Mouse (Mus musculus): ENCODE measurements at regions not wholly inside any gene's neighbourhood (a gene's known extent, or its start where the extent isn't known, plus 50 kb on each side); places are given as distances from the start of the nearest gene placed in this dataset.

DNA sequence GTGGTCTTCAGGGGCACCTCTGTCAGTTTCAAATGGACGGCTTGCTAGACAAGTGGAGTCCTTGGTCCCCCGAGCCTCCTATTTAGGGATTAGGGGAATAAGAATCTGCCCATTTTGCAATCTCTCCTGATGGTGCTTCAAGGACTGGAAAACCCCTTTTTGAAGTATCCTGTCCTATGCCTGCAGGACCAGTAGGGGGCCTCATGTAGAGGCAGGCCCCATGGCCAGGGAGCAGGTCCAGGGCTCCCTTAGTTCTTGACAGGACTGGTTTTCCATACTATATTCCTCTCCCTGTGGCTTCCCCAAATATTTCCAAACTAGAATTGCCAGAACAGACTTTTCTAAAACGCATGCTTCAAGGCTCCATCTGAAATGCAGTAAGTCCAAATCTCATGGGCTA is 332.6 kb downstream of the Fut8 start:
- Histone ChIP-seq H3K4me2 (ENCODE audit: low read depth, low read length) (no peak overlapping the region), H3K27ac (ENCODE audit: low read length) (no peak overlapping the region), H3K9ac (ENCODE audit: low read length) (no peak overlapping the region), H3K9me3 (ENCODE audit: control insufficient read depth, low read length) (no peaks in the 10 kb centered on the region), H3K36me3 (ENCODE audit: control insufficient read depth, insufficient read depth, low read length) (no peaks in the 10 kb centered on the region), H3K27me3 (ENCODE audit: control insufficient read depth, insufficient read depth, low read depth, low read length) (no peaks in the 10 kb centered on the region), H3K4me3 (ENCODE audit: low read length) (no peak overlapping the region), H3K4me1 (replicated peaks; ENCODE audit: control insufficient read depth, insufficient read depth, low read length) (no peaks in the 10 kb centered on the region)
- 79% methylated on average over 3 of the region's 3 CpGs for WGBS
- no peak for ATAC-seq (ENCODE audit: low read depth)

DNA sequence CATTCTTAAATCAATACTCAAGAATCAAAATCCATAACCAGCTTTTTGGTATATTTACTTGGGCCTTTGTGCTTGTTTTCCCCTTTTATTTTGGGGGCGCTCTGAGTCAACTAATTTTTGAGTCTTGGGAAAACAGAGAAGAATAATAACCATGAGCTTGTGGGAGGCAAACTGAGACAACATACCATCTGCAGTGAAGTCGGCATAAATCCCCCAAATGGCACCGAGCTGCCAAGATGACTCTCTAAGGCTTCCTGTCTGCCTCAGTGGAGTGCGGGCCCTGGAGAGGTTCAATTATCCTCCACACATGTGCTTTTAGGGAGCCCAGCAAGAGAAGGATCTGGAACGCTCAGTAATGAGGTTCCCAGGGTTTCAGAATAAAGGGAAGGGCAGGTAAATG is 333.1 kb downstream of the Fut8 start:
- Histone ChIP-seq H3K9me3 (ENCODE audit: control insufficient read depth, low read length) (no peaks in the 10 kb centered on the region), H3K27me3 (ENCODE audit: control insufficient read depth, insufficient read depth, low read depth, low read length) (no peaks in the 10 kb centered on the region), H3K9ac (ENCODE audit: low read length) (no peak overlapping the region), H3K4me3 (ENCODE audit: low read length) (no peak overlapping the region), H3K27ac (ENCODE audit: low read length) (no peak overlapping the region), H3K36me3 (ENCODE audit: control insufficient read depth, insufficient read depth, low read length) (no peaks in the 10 kb centered on the region), H3K4me2 (ENCODE audit: low read depth, low read length) (no peak overlapping the region), H3K4me1 (replicated peaks; ENCODE audit: control insufficient read depth, insufficient read depth, low read length) (no peaks in the 10 kb centered on the region)
- ATAC-seq (ENCODE audit: low read depth) = no peak
- 83% methylated on average over 5 of the region's 5 CpGs for WGBS

DNA sequence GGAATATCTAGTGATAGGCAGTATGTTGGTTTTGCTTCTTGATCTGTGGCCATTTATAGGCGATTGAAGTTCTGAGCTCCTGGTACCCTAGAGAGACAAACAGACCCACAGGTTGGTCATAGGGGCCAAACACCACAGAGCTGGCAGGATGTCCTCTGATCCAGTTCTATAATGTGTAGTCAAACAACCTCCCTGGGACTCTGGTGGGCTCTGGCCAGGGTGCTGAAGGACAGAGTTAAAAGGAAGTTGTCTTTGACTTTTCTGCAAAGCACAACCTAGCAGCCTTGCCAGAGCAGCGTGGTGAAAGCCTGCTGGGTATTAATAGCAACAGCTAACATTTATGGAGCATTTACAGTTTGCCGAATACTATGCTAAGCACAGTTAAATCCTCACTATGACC is 337.1 kb downstream of the Fut8 start:
- no peak overlapping the region for H3K4me3 ChIP-seq (ENCODE audit: low read length)
- H3K9me3 ChIP-seq (ENCODE audit: control insufficient read depth, low read length) = no peaks in the 10 kb centered on the region
- H3K36me3 ChIP-seq (ENCODE audit: control insufficient read depth, insufficient read depth, low read length) = no peaks in the 10 kb centered on the region
- 55% methylated on average over 3 of the region's 3 CpGs for WGBS
- H3K4me2 ChIP-seq (ENCODE audit: low read depth, low read length) = no peak overlapping the region
- H3K4me1 ChIP-seq (replicated peaks; ENCODE audit: control insufficient read depth, insufficient read depth, low read length) = no peaks in the 10 kb centered on the region
- ATAC-seq (ENCODE audit: low read depth) = no peak
- no peak overlapping the region for H3K9ac ChIP-seq (ENCODE audit: low read length)
- no peak overlapping the region for H3K27ac ChIP-seq (ENCODE audit: low read length)
- no peaks in the 10 kb centered on the region for H3K27me3 ChIP-seq (ENCODE audit: control insufficient read depth, insufficient read depth, low read depth, low read length)

DNA sequence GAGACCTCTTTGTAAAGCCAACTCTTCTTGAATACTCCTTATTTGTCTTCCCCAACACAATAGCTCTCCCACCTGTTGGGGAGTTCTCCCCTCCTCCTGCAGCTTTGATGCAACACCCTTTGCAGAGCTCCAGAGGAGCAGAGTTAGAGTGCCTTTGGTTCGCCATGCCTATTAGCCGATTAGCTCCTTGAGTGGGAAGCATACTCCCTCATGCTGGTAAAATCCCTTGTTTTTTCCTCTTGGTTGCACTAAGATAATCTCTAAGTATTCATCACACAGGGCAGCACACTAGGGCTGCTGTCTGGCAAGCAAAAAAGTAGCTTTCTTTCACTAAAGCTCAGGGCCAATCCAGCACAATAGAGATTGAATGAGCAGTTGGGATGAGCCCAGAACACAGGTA is 350.4 kb downstream of the Fut8 start:
- no peak overlapping the region for H3K9ac ChIP-seq (ENCODE audit: low read length)
- no peaks in the 10 kb centered on the region for H3K36me3 ChIP-seq (ENCODE audit: control insufficient read depth, insufficient read depth, low read length)
- no peaks in the 10 kb centered on the region for H3K9me3 ChIP-seq (ENCODE audit: control insufficient read depth, low read length)
- no peaks in the 10 kb centered on the region for H3K27me3 ChIP-seq (ENCODE audit: control insufficient read depth, insufficient read depth, low read depth, low read length)
- WGBS = 72% methylated on average over 2 of the region's 2 CpGs
- no peak for ATAC-seq (ENCODE audit: low read depth)
- no peak overlapping the region for H3K27ac ChIP-seq (ENCODE audit: low read length)
- no peak overlapping the region for H3K4me2 ChIP-seq (ENCODE audit: low read depth, low read length)
- H3K4me1 ChIP-seq (replicated peaks; ENCODE audit: control insufficient read depth, insufficient read depth, low read length) = no peaks in the 10 kb centered on the region
- no peak overlapping the region for H3K4me3 ChIP-seq (ENCODE audit: low read length)

DNA sequence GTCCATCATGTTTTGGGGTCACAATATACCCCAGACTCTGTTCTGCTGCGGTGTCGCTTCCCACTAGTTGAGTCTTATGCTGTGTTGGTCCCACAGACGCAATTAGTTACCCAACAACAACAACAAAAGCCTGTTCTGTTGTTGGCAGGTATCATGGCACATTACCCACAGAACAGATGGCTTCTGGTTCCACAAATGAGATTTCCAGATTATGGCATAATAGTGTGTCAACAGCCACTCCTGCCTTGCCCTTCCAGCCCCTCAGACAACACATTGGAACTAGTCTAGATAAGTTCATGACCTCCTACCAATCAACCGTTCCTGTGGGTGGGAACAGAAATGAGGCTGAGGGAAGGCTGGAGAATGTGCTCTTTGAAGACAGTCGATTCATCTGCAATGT is 351.5 kb downstream of the Fut8 start:
- H3K4me1 ChIP-seq (replicated peaks; ENCODE audit: control insufficient read depth, insufficient read depth, low read length) = no peaks in the 10 kb centered on the region
- H3K27me3 ChIP-seq (ENCODE audit: control insufficient read depth, insufficient read depth, low read depth, low read length) = no peaks in the 10 kb centered on the region
- no peak overlapping the region for H3K27ac ChIP-seq (ENCODE audit: low read length)
- H3K4me2 ChIP-seq (ENCODE audit: low read depth, low read length) = no peak overlapping the region
- H3K4me3 ChIP-seq (ENCODE audit: low read length) = no peak overlapping the region
- 61% methylated on average over 5 of the region's 5 CpGs for WGBS
- H3K9me3 ChIP-seq (ENCODE audit: control insufficient read depth, low read length) = no peaks in the 10 kb centered on the region
- no peak overlapping the region for H3K9ac ChIP-seq (ENCODE audit: low read length)
- no peak for ATAC-seq (ENCODE audit: low read depth)
- no peaks in the 10 kb centered on the region for H3K36me3 ChIP-seq (ENCODE audit: control insufficient read depth, insufficient read depth, low read length)

DNA sequence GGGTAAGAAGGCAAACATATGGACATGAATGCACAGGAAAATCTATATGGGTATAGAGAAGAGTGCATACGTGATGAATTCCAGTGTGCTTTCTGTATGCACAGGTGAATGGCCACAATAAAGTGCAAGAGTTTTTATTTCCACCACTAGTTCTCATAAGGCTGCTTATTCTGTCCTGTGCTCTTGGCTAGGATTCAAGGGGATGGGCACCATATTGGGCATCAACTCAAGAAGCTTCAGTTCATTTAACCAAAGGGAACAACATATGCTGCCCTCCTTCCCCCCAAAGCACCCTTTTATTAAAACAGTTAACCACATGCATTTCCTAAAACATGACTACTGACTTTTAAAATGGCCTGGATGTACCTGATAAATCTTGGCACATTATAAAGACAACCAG is 356.2 kb downstream of the Fut8 start:
- H3K9ac ChIP-seq (ENCODE audit: low read length) = no peak overlapping the region
- no peaks in the 10 kb centered on the region for H3K27me3 ChIP-seq (ENCODE audit: control insufficient read depth, insufficient read depth, low read depth, low read length)
- no peaks in the 10 kb centered on the region for H3K9me3 ChIP-seq (ENCODE audit: control insufficient read depth, low read length)
- H3K4me3 ChIP-seq (ENCODE audit: low read length) = no peak overlapping the region
- 82% methylated on average over 1 of the region's 1 CpGs for WGBS
- H3K4me1 ChIP-seq (replicated peaks; ENCODE audit: control insufficient read depth, insufficient read depth, low read length) = no peaks in the 10 kb centered on the region; the same call in 1 of the 2 replicates
- H3K27ac ChIP-seq (ENCODE audit: low read length) = no peak overlapping the region
- no peak for ATAC-seq (ENCODE audit: low read depth)
- H3K4me2 ChIP-seq (ENCODE audit: low read depth, low read length) = no peak overlapping the region
- no peaks in the 10 kb centered on the region for H3K36me3 ChIP-seq (ENCODE audit: control insufficient read depth, insufficient read depth, low read length)

DNA sequence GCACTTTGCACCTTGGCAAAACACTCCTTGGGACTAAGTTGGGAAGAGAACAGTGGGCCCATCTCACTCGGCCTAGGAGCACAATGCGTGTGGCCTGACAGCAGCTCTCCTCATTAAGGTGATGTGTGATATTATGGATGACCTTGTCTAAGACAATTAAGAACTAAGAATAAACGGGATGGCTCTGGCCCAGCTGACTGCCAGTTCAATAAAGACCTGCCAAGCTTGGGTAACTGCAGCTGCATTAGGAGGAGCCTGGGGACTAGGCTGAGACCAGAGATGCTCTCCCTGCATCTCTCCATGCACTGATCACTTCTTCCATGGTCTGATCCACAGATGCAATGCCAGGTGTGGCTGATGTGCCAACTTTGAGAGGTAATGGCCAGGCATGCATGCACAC is 356.7 kb downstream of the Fut8 start:
- Histone ChIP-seq H3K9ac (ENCODE audit: low read length) (no peak overlapping the region), H3K27ac (ENCODE audit: low read length) (no peak overlapping the region), H3K36me3 (ENCODE audit: control insufficient read depth, insufficient read depth, low read length) (no peaks in the 10 kb centered on the region), H3K4me3 (ENCODE audit: low read length) (no peak overlapping the region), H3K4me1 (replicated peaks; ENCODE audit: control insufficient read depth, insufficient read depth, low read length) (no peaks in the 10 kb centered on the region; the same call in 1 of the 2 replicates), H3K9me3 (ENCODE audit: control insufficient read depth, low read length) (no peaks in the 10 kb centered on the region), H3K4me2 (ENCODE audit: low read depth, low read length) (no peak overlapping the region), H3K27me3 (ENCODE audit: control insufficient read depth, insufficient read depth, low read depth, low read length) (no peaks in the 10 kb centered on the region)
- 68% methylated on average over 3 of the region's 3 CpGs for WGBS
- no peak for ATAC-seq (ENCODE audit: low read depth)

DNA sequence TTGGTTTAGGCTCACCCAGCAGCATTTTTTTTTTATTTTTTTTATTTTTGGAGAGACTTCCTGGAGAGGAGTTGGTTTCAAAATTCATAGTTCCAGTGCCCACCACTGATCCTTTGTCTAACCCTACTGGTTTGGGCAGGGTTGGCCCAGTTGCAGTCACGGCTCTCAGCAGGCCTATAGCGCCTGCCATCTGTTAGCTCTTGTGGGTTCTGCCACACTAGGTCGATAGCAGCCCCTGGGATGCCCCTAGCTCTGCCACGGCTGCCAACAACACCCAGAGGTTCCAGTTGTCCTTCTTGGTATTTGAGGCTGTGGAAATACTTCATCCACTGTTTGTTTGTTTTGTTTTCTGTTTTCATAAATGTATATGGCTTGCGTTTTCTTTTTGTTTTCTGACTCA is 357.9 kb downstream of the Fut8 start:
- 80% methylated on average over 5 of the region's 5 CpGs for WGBS

DNA sequence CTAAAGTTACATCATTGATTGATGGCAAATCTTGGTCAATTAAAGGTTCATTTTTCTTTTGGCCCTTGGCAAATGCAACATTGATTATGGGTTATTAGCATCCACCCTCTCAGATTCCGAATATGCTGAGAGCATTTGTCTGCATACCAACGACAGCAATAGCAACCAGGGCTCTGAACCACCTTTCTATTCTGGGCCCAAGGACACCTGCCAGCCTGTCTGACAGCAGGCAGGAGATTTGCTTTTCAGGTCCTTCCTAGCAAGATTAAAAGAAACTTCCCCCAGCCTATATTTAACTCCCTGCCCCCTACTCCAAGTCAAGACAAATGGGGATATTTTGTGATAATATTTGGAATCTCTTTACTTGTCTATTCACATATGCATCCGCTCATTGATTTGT is 358.8 kb downstream of the Fut8 start:
- H3K4me2 ChIP-seq (ENCODE audit: low read depth, low read length) = no peak overlapping the region
- WGBS = 75% methylated on average over 3 of the region's 3 CpGs

More for the DNA sequence above, 357.9 kb downstream of the Fut8 start:
- no peaks in the 10 kb centered on the region; the same call in 1 of the 2 replicates for H3K4me1 ChIP-seq (replicated peaks; ENCODE audit: control insufficient read depth, insufficient read depth, low read length)
- H3K9ac ChIP-seq (ENCODE audit: low read length) = no peak overlapping the region
- no peak overlapping the region for H3K4me2 ChIP-seq (ENCODE audit: low read depth, low read length)
- no peak for ATAC-seq (ENCODE audit: low read depth)
- H3K27me3 ChIP-seq (ENCODE audit: control insufficient read depth, insufficient read depth, low read depth, low read length) = no peaks in the 10 kb centered on the region
- no peak overlapping the region for H3K4me3 ChIP-seq (ENCODE audit: low read length)
- H3K27ac ChIP-seq (ENCODE audit: low read length) = no peak overlapping the region
- no peaks in the 10 kb centered on the region for H3K36me3 ChIP-seq (ENCODE audit: control insufficient read depth, insufficient read depth, low read length)
- H3K9me3 ChIP-seq (ENCODE audit: control insufficient read depth, low read length) = no peaks in the 10 kb centered on the region

DNA sequence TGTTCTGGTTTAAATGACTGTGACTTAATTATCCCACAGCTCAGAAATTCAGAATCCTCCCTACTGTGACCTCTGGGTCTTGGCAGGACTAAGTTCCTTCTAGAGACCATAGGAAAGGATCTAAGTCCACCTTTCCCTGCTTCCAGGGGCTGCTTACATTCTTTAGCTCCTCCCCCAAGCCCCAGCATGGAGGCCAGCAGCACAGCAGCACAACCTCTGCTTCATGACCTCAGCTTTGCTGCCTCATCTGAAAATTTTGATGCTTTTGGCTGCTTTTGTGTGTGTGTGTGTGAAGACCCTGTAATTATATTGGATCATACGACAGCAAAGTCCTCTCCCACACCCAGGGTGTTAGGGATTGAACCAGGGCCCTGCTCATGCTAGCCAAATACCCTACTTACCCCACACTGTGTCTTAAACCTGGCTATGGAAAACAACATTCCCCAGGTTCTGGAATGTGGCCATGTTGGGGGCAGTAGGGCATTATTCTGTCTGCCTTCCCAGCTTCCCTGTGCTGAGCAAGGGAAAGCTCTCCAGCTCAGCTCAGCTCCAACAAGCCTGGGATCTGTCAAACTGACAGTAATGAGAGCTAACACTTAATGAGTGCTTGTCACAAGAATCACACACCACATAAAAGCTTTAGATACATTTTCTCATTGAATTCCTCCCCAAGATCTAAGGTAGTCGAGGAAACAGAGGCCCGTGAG is 359.9 kb downstream of the Fut8 start:
- Histone ChIP-seq H3K9ac (ENCODE audit: low read length) (no peak overlapping the region), H3K4me2 (ENCODE audit: low read depth, low read length) (no peak overlapping the region), H3K9me3 (ENCODE audit: control insufficient read depth, low read length) (no peaks in the 10 kb centered on the region), H3K4me1 (replicated peaks; ENCODE audit: control insufficient read depth, insufficient read depth, low read length) (no peaks in the 10 kb centered on the region; the same call in 1 of the 2 replicates), H3K27ac (ENCODE audit: low read length) (no peak overlapping the region), H3K4me3 (ENCODE audit: low read length) (no peak overlapping the region), H3K36me3 (ENCODE audit: control insufficient read depth, insufficient read depth, low read length) (no peaks in the 10 kb centered on the region), H3K27me3 (ENCODE audit: control insufficient read depth, insufficient read depth, low read depth, low read length) (no peaks in the 10 kb centered on the region)
- ATAC-seq (ENCODE audit: low read depth) = peak; percentile 89
- WGBS = 12% methylated on average over 3 of the region's 3 CpGs

More for the DNA sequence above, 358.8 kb downstream of the Fut8 start:
- no peaks in the 10 kb centered on the region for H3K36me3 ChIP-seq (ENCODE audit: control insufficient read depth, insufficient read depth, low read length)
- no peak overlapping the region for H3K9ac ChIP-seq (ENCODE audit: low read length)
- no peaks in the 10 kb centered on the region for H3K27me3 ChIP-seq (ENCODE audit: control insufficient read depth, insufficient read depth, low read depth, low read length)
- no peaks in the 10 kb centered on the region; the same call in 1 of the 2 replicates for H3K4me1 ChIP-seq (replicated peaks; ENCODE audit: control insufficient read depth, insufficient read depth, low read length)
- H3K9me3 ChIP-seq (ENCODE audit: control insufficient read depth, low read length) = no peaks in the 10 kb centered on the region
- no peak overlapping the region for H3K27ac ChIP-seq (ENCODE audit: low read length)
- no peak overlapping the region for H3K4me3 ChIP-seq (ENCODE audit: low read length)
- ATAC-seq (ENCODE audit: low read depth) = no peak

Measured in lung, embryonic 16.5 days (tissue).